Mouse (Mus musculus) kidney, embryonic 14.5 days (tissue): ENCODE measurements at regions not wholly inside any gene's neighbourhood (a gene's known extent, or its start where the extent isn't known, plus 50 kb on each side); places are given as distances from the start of the nearest gene placed in this dataset.

Experiments used
- ATAC-seq: fragments of 200-750 bp; cut with Nextera tagmentation; 2 replicates; pipeline ENCODE4 v1.8.0; 2017; ENCODE audit warnings: moderate number of reproducible peaks, mild to moderate bottlenecking, moderate TSS enrichment, moderate library complexity; ENCODE audit not compliant: low FRiP score, low TSS enrichment
- H3K27ac ChIP-seq: fragments of 300-500 bp; sonication (generic); 2 replicates; pipeline ENCODE4 v1.5.1; 2014; ENCODE audit warnings: low read depth, mild to moderate bottlenecking, low read length, moderate library complexity, mixed read lengths
- H3K27me3 ChIP-seq: fragments of 300-500 bp; sonication (generic); 2 replicates; pipeline ENCODE4 v1.6.1; 2014; ENCODE audit warnings: mild to moderate bottlenecking, low read length; ENCODE audit not compliant: control insufficient read depth, insufficient read depth
- H3K36me3 ChIP-seq: fragments of 300-500 bp; sonication (generic); 2 replicates; pipeline ENCODE4 v1.6.1; 2014; ENCODE audit warnings: low read length, mixed read lengths; ENCODE audit not compliant: control insufficient read depth, insufficient read depth
- H3K4me1 ChIP-seq: fragments of 300-500 bp; sonication (generic); 2 replicates; pipeline ENCODE4 v1.6.1; 2014; ENCODE audit warnings: low read length, mixed read lengths; ENCODE audit not compliant: control insufficient read depth, insufficient read depth
- H3K4me2 ChIP-seq: fragments of 300-500 bp; sonication (generic); replicated peaks from 2 replicates; pipeline ENCODE4 v1.6.1; 2014; ENCODE audit warnings: low read depth, mild to moderate bottlenecking, low read length
- H3K4me3 ChIP-seq: fragments of 300-500 bp; sonication (generic); 2 replicates; pipeline ENCODE4 v1.5.1; 2014; ENCODE audit warnings: mild to moderate bottlenecking, low read length
- H3K9ac ChIP-seq: fragments of 300-500 bp; sonication (generic); 2 replicates; pipeline ENCODE4 v1.6.1; 2014; ENCODE audit warnings: low read depth, mild to moderate bottlenecking, low read length, moderate library complexity
- H3K9me3 ChIP-seq: fragments of 300-500 bp; sonication (generic); 2 replicates; pipeline ENCODE4 v1.6.1; 2016; ENCODE audit warnings: low read length; ENCODE audit not compliant: control insufficient read depth
- WGBS: fragments of 180-500 bp; shearing (Covaris S2); extraction: QIAGEN DNeasy Blood & Tissue Kit; methylation state at CpG from one replicate; pipeline ENCODE4 v1.1.7; 2014; 5-methylcytosine and 5-hydroxymethylcytosine counted together

GRCm38 (mm10) chr4:131253443-131253817 lies 309.2 kb downstream of the Matn1 start:
- Histone ChIP-seq H3K27ac (no peak overlapping the region), H3K9me3 (no peaks in the 10 kb centered on the region), H3K4me3 (peak overlapping the region; percentile 18; the same call in 1 of the 2 replicates), H3K9ac (no peak overlapping the region), H3K27me3 (no peaks in the 10 kb centered on the region), H3K4me1 (peaks cover 10% of the 10 kb centered on the region; the same call in 1 of the 2 replicates), H3K36me3 (no peaks in the 10 kb centered on the region), H3K4me2 (0 out of 2 replicates have a peak overlapping the region, but pooled peaks have one; percentile 47)
- WGBS = 4% methylated on average over 8 of the region's 8 CpGs
- ATAC-seq = peak; percentile 47

GRCm38 (mm10) chr4:131254243-131254642 lies 310.1 kb downstream of the Matn1 start:
- no peak; the same call in 1 of the 2 replicates for ATAC-seq
- Histone ChIP-seq H3K27me3 (no peaks in the 10 kb centered on the region), H3K9ac (no peak overlapping the region), H3K36me3 (no peaks in the 10 kb centered on the region), H3K4me1 (peaks cover 10% of the 10 kb centered on the region; the same call in 1 of the 2 replicates), H3K27ac (no peak overlapping the region; the same call in 1 of the 2 replicates), H3K4me2 (no peak overlapping the region), H3K9me3 (no peaks in the 10 kb centered on the region), H3K4me3 (no peak overlapping the region)
- 54% methylated on average over 7 of the region's 7 CpGs for WGBS

- no peak overlapping the region for H3K4me3 ChIP-seq
- H3K36me3 ChIP-seq = no peaks in the 10 kb centered on the region
- peaks cover 10% of the 10 kb centered on the region; the same call in 1 of the 2 replicates for H3K4me1 ChIP-seq
- no peak overlapping the region for H3K27ac ChIP-seq
- no peak overlapping the region for H3K4me2 ChIP-seq
- WGBS = 46% methylated on average over 6 of the region's 6 CpGs
- no peaks in the 10 kb centered on the region for H3K9me3 ChIP-seq
- H3K27me3 ChIP-seq = no peaks in the 10 kb centered on the region
- H3K9ac ChIP-seq = no peak overlapping the region
- no peak for ATAC-seq
Observed at GRCm38 (mm10) chr4:131254691-131255090, 310.5 kb downstream of the Matn1 start.

GRCm38 (mm10) chr4:131261236-131261635 lies 317.1 kb downstream of the Matn1 start:
- H3K36me3 ChIP-seq = no peaks in the 10 kb centered on the region
- 50% methylated on average over 2 of the region's 2 CpGs for WGBS

GRCm38 (mm10) chr4:131262909-131263308 lies 318.7 kb downstream of the Matn1 start:
- H3K4me1 ChIP-seq = no peaks in the 10 kb centered on the region
- H3K4me2 ChIP-seq = no peak overlapping the region
- 79% methylated on average over 6 of the region's 6 CpGs for WGBS
- no peak for ATAC-seq
- H3K4me3 ChIP-seq = no peak overlapping the region
- H3K36me3 ChIP-seq = no peaks in the 10 kb centered on the region
- no peaks in the 10 kb centered on the region for H3K9me3 ChIP-seq
- H3K9ac ChIP-seq = no peak overlapping the region
- 0 out of 2 replicates have a peak, but pooled peaks cover 2% of the 10 kb centered on the region for H3K27me3 ChIP-seq
- no peak overlapping the region for H3K27ac ChIP-seq

More at GRCm38 (mm10) chr4:131261236-131261635, 317.1 kb downstream of the Matn1 start:
- no peak overlapping the region for H3K4me3 ChIP-seq
- no peaks in the 10 kb centered on the region for H3K4me1 ChIP-seq
- H3K9me3 ChIP-seq = no peaks in the 10 kb centered on the region
- H3K27me3 ChIP-seq = 0 out of 2 replicates have a peak, but pooled peaks cover 2% of the 10 kb centered on the region
- no peak overlapping the region for H3K4me2 ChIP-seq
- H3K27ac ChIP-seq = no peak overlapping the region
- no peak overlapping the region for H3K9ac ChIP-seq
- ATAC-seq = no peak

- no peak for ATAC-seq
- no peaks in the 10 kb centered on the region for H3K36me3 ChIP-seq
- no peak overlapping the region for H3K27ac ChIP-seq
- no peaks in the 10 kb centered on the region for H3K9me3 ChIP-seq
- 0 out of 2 replicates have a peak, but pooled peaks cover 2% of the 10 kb centered on the region for H3K27me3 ChIP-seq
- H3K9ac ChIP-seq = no peak overlapping the region
- H3K4me1 ChIP-seq = no peaks in the 10 kb centered on the region
- H3K4me3 ChIP-seq = no peak overlapping the region
- no peak overlapping the region for H3K4me2 ChIP-seq
- 7% methylated on average over 9 of the region's 9 CpGs for WGBS
Observed at GRCm38 (mm10) chr4:131266764-131267163, 322.6 kb downstream of the Matn1 start.

- Histone ChIP-seq H3K4me1 (no peaks in the 10 kb centered on the region), H3K27ac (no peak overlapping the region), H3K4me3 (no peak overlapping the region), H3K4me2 (no peak overlapping the region), H3K27me3 (0 out of 2 replicates have a peak, but pooled peaks cover 2% of the 10 kb centered on the region), H3K36me3 (no peaks in the 10 kb centered on the region), H3K9ac (no peak overlapping the region), H3K9me3 (no peaks in the 10 kb centered on the region)
- ATAC-seq = no peak
- WGBS = 45% methylated on average over 10 of the region's 10 CpGs
Observed at GRCm38 (mm10) chr4:131267760-131268159, 323.6 kb downstream of the Matn1 start.

GRCm38 (mm10) chr4:131270192-131270591 lies 326.0 kb downstream of the Matn1 start:
- Histone ChIP-seq H3K36me3 (no peaks in the 10 kb centered on the region), H3K4me1 (no peaks in the 10 kb centered on the region), H3K9me3 (no peaks in the 10 kb centered on the region), H3K27ac (no peak overlapping the region), H3K27me3 (0 out of 2 replicates have a peak, but pooled peaks cover 2% of the 10 kb centered on the region), H3K9ac (no peak overlapping the region), H3K4me2 (no peak overlapping the region), H3K4me3 (no peak overlapping the region)
- peak; percentile 75 for ATAC-seq
- WGBS = 15% methylated on average over 6 of the region's 7 CpGs

GRCm38 (mm10) chr4:131272060-131272459 lies 327.9 kb downstream of the Matn1 start:
- H3K9me3 ChIP-seq = no peaks in the 10 kb centered on the region
- no peak overlapping the region for H3K4me3 ChIP-seq
- no peak for ATAC-seq
- no peaks in the 10 kb centered on the region for H3K4me1 ChIP-seq
- H3K27me3 ChIP-seq = no peaks in the 10 kb centered on the region
- WGBS = 77% methylated on average over 7 of the region's 7 CpGs
- H3K4me2 ChIP-seq = no peak overlapping the region
- H3K27ac ChIP-seq = no peak overlapping the region
- no peaks in the 10 kb centered on the region for H3K36me3 ChIP-seq
- no peak overlapping the region for H3K9ac ChIP-seq
